Mouse (Mus musculus) Patski (cell line): ENCODE data around the gene Midn. TPM values are rescaled to one million over a fixed set of nuclear protein-coding genes. Genes with fewer than 3 reads are reported as not detected.
A peak's percentile ranks its signal among the peaks of the same experiment; 100 is the strongest.

Source experiments
- ATAC-seq: fragments of 100-300 bp; one replicate; pipeline ENCODE4 v1.8.0; 2021
- CTCF ChIA-PET: fragments of 350-600 bp; sonication (Branson Sonifier 250); formaldehyde crosslinking; loops from one replicate; lab custom pipeline; 2022; ENCODE audit warnings: inconsistent platforms; lab: Charles Lee
- POLR2A ChIA-PET: fragments of 350-600 bp; sonication (Branson Sonifier 250); formaldehyde crosslinking; loops from one replicate; lab custom pipeline; 2022; ENCODE audit warnings: antibody characterized with exemption, inconsistent platforms; lab: Charles Lee
- DNase-seq: peaks from one replicate; pipeline ENCODE4 v3.0.0-alpha.2; 2011; ENCODE audit warnings: low read depth, low spot score
- H3K27me3 ChIP-seq: fragments of 371-371 bp; one replicate; pipeline ENCODE4 v1.5.1; 2021
- CTCF ChIP-seq: fragments of 100-300 bp; IDR thresholded peaks from one replicate; pipeline ENCODE4 v1.5.1; 2021
- in situ Hi-C: fragments of 300-500 bp; cut with MboI; formaldehyde crosslinking; loops from 3 replicates; pipeline ENCODE4 v1.11.1; 2018; ENCODE audit warnings: low pct_unique_long_range_greater_than_20kb, mixed read lengths
- polyA plus RNA-seq: library from polyadenylated mRNA; unstranded; gene quantifications from one replicate; pipeline ENCODE4 v1.2.3, GENCODE M21; 2021

Gene Midn
- polyA plus RNA-seq, 1 experiment from 2014 or later, result 116 TPM

- peak; percentile 11 for ATAC-seq
- no peak for TF ChIP-seq CTCF
- ChIA-PET POLR2A (interaction anchor here (0.6 kb wide), 1 partner anchor 11 kb away, joined by 3 read pairs; no protein-coding TSS in a partner anchor), CTCF (no interaction called here)
- DNase-seq, result no peak
- H3K27me3 ChIP-seq, result no peaks in the 10 kb centered on the region
- in situ Hi-C loops, result loop anchor here (5.0 kb wide), 1 partner anchor 68 kb away; the partner anchor contains the start of gene Ndufs7
Observed at GRCm38 (mm10) chr10:80179068-80180051, 31.3 kb downstream of the Midn start, which contains the start of gene Efna2. TSS of gene Efna2 (plus strand) at chr10:80179482.

- TF ChIP-seq CTCF, result no peak
- H3K27me3 ChIP-seq, result no peaks in the 10 kb centered on the region
- ATAC-seq, result no peak
- CTCF ChIA-PET, result no interaction called here
- DNase-seq, result no peak
- in situ Hi-C loops, result no loop called here
- POLR2A ChIA-PET, result no interaction called here
Observed at GRCm38 (mm10) chr10:80180288-80180687, 32.2 kb downstream of the Midn start.

- POLR2A ChIA-PET, result no interaction called here
- CTCF ChIA-PET, result no interaction called here
- in situ Hi-C loops, result no loop called here
- no peak for DNase-seq
- H3K27me3 ChIP-seq, result no peaks in the 10 kb centered on the region
- no peak for TF ChIP-seq CTCF
- ATAC-seq, result no peak
Observed at GRCm38 (mm10) chr10:80180823-80181222, 32.8 kb downstream of the Midn start.

- no peak for TF ChIP-seq CTCF
- ChIA-PET POLR2A (no interaction called here), CTCF (no interaction called here)
- in situ Hi-C loops, result no loop called here
- DNase-seq (no peak), ATAC-seq (no peak)
- H3K27me3 ChIP-seq, result no peaks in the 10 kb centered on the region
Observed at GRCm38 (mm10) chr10:80182547-80182946, 34.5 kb downstream of the Midn start.

- ATAC-seq (no peak), DNase-seq (no peak)
- TF ChIP-seq CTCF, result no peak
- peaks cover 12% of the 10 kb centered on the region for H3K27me3 ChIP-seq
- in situ Hi-C loops, result no loop called here
- ChIA-PET POLR2A (no interaction called here), CTCF (no interaction called here)
Observed at GRCm38 (mm10) chr10:80186649-80187048, 38.6 kb downstream of the Midn start.

- CTCF ChIA-PET, result interaction anchor here (1.0 kb wide), 1 partner anchor 20 kb away, joined by 3 read pairs; no protein-coding TSS in a partner anchor
- no peak for TF ChIP-seq CTCF
- peaks cover 12% of the 10 kb centered on the region for H3K27me3 ChIP-seq
- DNase-seq (no peak), ATAC-seq (no peak)
- in situ Hi-C loops, result no loop called here
- POLR2A ChIA-PET, result no interaction called here
Observed at GRCm38 (mm10) chr10:80187739-80188138, 39.7 kb downstream of the Midn start.

GRCm38 (mm10) chr10:80188453-80189024 is 40.5 kb downstream of the Midn start:
- no peak for ATAC-seq
- ChIA-PET CTCF (interaction anchor here (1.0 kb wide), 1 partner anchor 19 kb away, joined by 3 read pairs; no protein-coding TSS in a partner anchor), POLR2A (no interaction called here)
- H3K27me3 ChIP-seq, result peaks cover 12% of the 10 kb centered on the region
- TF ChIP-seq CTCF, result no peak
- in situ Hi-C loops, result no loop called here
- no peak for DNase-seq

- no peak for TF ChIP-seq CTCF
- in situ Hi-C loops, result no loop called here
- no peak for DNase-seq
- ChIA-PET POLR2A (no interaction called here), CTCF (no interaction called here)
- ATAC-seq, result no peak
- H3K27me3 ChIP-seq, result peaks cover 12% of the 10 kb centered on the region
Observed at GRCm38 (mm10) chr10:80189999-80190398, 41.9 kb downstream of the Midn start.

GRCm38 (mm10) chr10:80190491-80191051 is 42.5 kb downstream of the Midn start:
- TF ChIP-seq CTCF, result no peak
- DNase-seq (no peak), ATAC-seq (peak; percentile 14)
- in situ Hi-C loops, result no loop called here
- ChIA-PET CTCF (no interaction called here), POLR2A (interaction anchor here (1.2 kb wide), 1 partner anchor 15 kb away, joined by 4 read pairs; no protein-coding TSS in a partner anchor)
- H3K27me3 ChIP-seq, result peaks cover 12% of the 10 kb centered on the region

GRCm38 (mm10) chr10:80193976-80194375 is 45.9 kb downstream of the Midn start:
- POLR2A ChIA-PET, result no interaction called here
- in situ Hi-C loops, result no loop called here
- TF ChIP-seq CTCF, result no peak
- no peak for ATAC-seq
- peaks cover 12% of the 10 kb centered on the region for H3K27me3 ChIP-seq
- no peak for DNase-seq
- CTCF ChIA-PET, result no interaction called here
